Mouse (Mus musculus) CH12.LX (cell line): Measurements from ENCODE around the gene Ap1g2. TPM values are rescaled to one million over a fixed set of nuclear protein-coding genes. Genes with fewer than 3 reads are reported as not detected.

ENCODE experiments used
- DNase-seq: peaks from one replicate; pipeline ENCODE4 v3.0.0-alpha.2; 2013; ENCODE audit errors: extremely low read depth
- H3K27ac ChIP-seq: 2 replicates; pipeline ENCODE4 v1.5.1; 2012; ENCODE audit warnings: low read depth, mild to moderate bottlenecking, control low read depth, moderate library complexity; ENCODE audit not compliant: insufficient read depth
- H3K27me3 ChIP-seq: replicated peaks from 2 replicates; pipeline ENCODE3; 2012; ENCODE audit warnings: inconsistent platforms
- H3K36me3 ChIP-seq, 2 experiments: replicated peaks in 1 of 2; 2 replicates each; pipeline versions ENCODE3 to v1.6.1; 2012; ENCODE audit warnings: inconsistent platforms in 1 of 2, low read length in 1 of 2, mild to moderate bottlenecking in 1 of 2, mixed read lengths in 1 of 2, moderate library complexity in 1 of 2; ENCODE audit not compliant: control insufficient read depth in 1 of 2, insufficient read depth in 1 of 2
- H3K4me1 ChIP-seq, 2 experiments: 2 replicates each; pipeline ENCODE4 v1.6.1; 2012; ENCODE audit warnings: inconsistent platforms in 1 of 2, moderate library complexity in 1 of 2; ENCODE audit not compliant: insufficient read depth in 2 of 2, control insufficient read depth in 1 of 2
- H3K4me2 ChIP-seq: 2 replicates; pipeline ENCODE4 v1.6.1; 2012; ENCODE audit warnings: low read depth, mild to moderate bottlenecking, control low read depth; ENCODE audit not compliant: poor library complexity, insufficient read depth, severe bottlenecking
- H3K4me3 ChIP-seq, 3 experiments: fragments of 150-350 bp in 1 of 3; sonication (generic) in 1 of 3; replicated peaks in 1 of 3; 2 replicates each; pipeline versions ENCODE3 to v1.5.1; 2011 to 2012; ENCODE audit warnings: low read depth in 2 of 3, low read length in 2 of 3, mild to moderate bottlenecking in 2 of 3, moderate library complexity in 2 of 3, control low read depth in 1 of 3, improper control_type of control experiment in 1 of 3, inconsistent platforms in 1 of 3, mixed read lengths in 1 of 3; ENCODE audit not compliant: poor library complexity in 1 of 3
- H3K79me2 ChIP-seq: replicated peaks from 2 replicates; pipeline ENCODE4 v1.6.1; 2012; ENCODE audit warnings: mild to moderate bottlenecking, moderate library complexity; ENCODE audit not compliant: control insufficient read depth, poor library complexity, insufficient read depth, severe bottlenecking; ENCODE audit errors: extremely low read depth
- H3K9ac ChIP-seq: 2 replicates; pipeline ENCODE4 v1.6.1; 2012; ENCODE audit warnings: low read depth, mild to moderate bottlenecking, control low read depth, moderate library complexity; ENCODE audit not compliant: insufficient read depth
- H3K9me3 ChIP-seq: replicated peaks from 2 replicates; pipeline ENCODE3; 2012; ENCODE audit warnings: low read length, inconsistent platforms, mixed read lengths
- CTCF ChIP-seq, 2 experiments: IDR thresholded peaks in 1 of 2; conservative IDR thresholded peaks in 1 of 2; 2 replicates each; pipeline ENCODE4 v1.5.1; 2011 to 2012; ENCODE audit warnings: low read depth in 2 of 2, low read length in 2 of 2, improper control_type of control experiment in 1 of 2, inconsistent platforms in 1 of 2, mild to moderate bottlenecking in 1 of 2, moderate library complexity in 1 of 2
- ELF1 ChIP-seq: IDR thresholded peaks from 2 replicates; pipeline ENCODE4 v1.6.1; 2014; ENCODE audit warnings: low read depth, mild to moderate bottlenecking, inconsistent platforms, low read length, improper control_type of control experiment
- EP300 ChIP-seq: IDR thresholded peaks from 2 replicates; pipeline ENCODE4 v1.6.1; 2011; ENCODE audit warnings: low read length, improper control_type of control experiment
- GABPA ChIP-seq: IDR thresholded peaks from 2 replicates; pipeline ENCODE4 v1.6.1; 2012; ENCODE audit warnings: low read depth, low read length, improper control_type of control experiment, inconsistent platforms; ENCODE audit not compliant: insufficient replicate concordance
- HCFC1 ChIP-seq: IDR thresholded peaks from 2 replicates; pipeline ENCODE4 v1.6.1; 2012; ENCODE audit warnings: low read depth, mild to moderate bottlenecking, inconsistent platforms, low read length, improper control_type of control experiment
- IRF4 ChIP-seq: IDR thresholded peaks from 2 replicates; pipeline ENCODE4 v1.6.1; 2014; ENCODE audit warnings: low read depth, mild to moderate bottlenecking, inconsistent platforms, low read length, improper control_type of control experiment
- JUN ChIP-seq: IDR thresholded peaks from 2 replicates; pipeline ENCODE4 v1.6.1; 2011; ENCODE audit warnings: low read depth, mild to moderate bottlenecking, low read length, improper control_type of control experiment, moderate library complexity; ENCODE audit not compliant: insufficient read depth
- JUND ChIP-seq: conservative IDR thresholded peaks from 2 replicates; pipeline ENCODE4 v1.6.1; 2011; ENCODE audit warnings: low read depth, low read length, improper control_type of control experiment
- MAX ChIP-seq: IDR thresholded peaks from 2 replicates; pipeline ENCODE4 v1.6.1; 2011; ENCODE audit warnings: low read length, improper control_type of control experiment
- MAZ ChIP-seq: IDR thresholded peaks from 2 replicates; pipeline ENCODE4 v1.6.1; 2012; ENCODE audit warnings: low read depth, mild to moderate bottlenecking, inconsistent platforms, low read length, improper control_type of control experiment, moderate library complexity
- MYC ChIP-seq: IDR thresholded peaks from 2 replicates; pipeline ENCODE4 v1.6.1; 2011; ENCODE audit warnings: low read depth, mild to moderate bottlenecking, improper control_type of control experiment, low read length
- NELFE ChIP-seq: IDR thresholded peaks from 2 replicates; pipeline ENCODE4 v1.6.1; 2011; ENCODE audit warnings: low read depth, low read length, improper control_type of control experiment
- NRF1 ChIP-seq: IDR thresholded peaks from 2 replicates; pipeline ENCODE4 v1.6.1; 2014; ENCODE audit warnings: low read depth, mild to moderate bottlenecking, inconsistent platforms, low read length, improper control_type of control experiment, moderate library complexity
- POLR2AphosphoS2 ChIP-seq: IDR thresholded peaks from 2 replicates; pipeline ENCODE4 v1.6.1; 2011; ENCODE audit warnings: low read depth, low read length, improper control_type of control experiment
- RAD21 ChIP-seq: IDR thresholded peaks from 2 replicates; pipeline ENCODE4 v1.6.1; 2011; ENCODE audit warnings: low read depth, mild to moderate bottlenecking, low read length, improper control_type of control experiment, moderate library complexity
- SIN3A ChIP-seq: IDR thresholded peaks from 2 replicates; pipeline ENCODE4 v1.6.1; 2012; ENCODE audit warnings: low read length, improper control_type of control experiment, inconsistent platforms
- SMC3 ChIP-seq: IDR thresholded peaks from 2 replicates; pipeline ENCODE4 v1.6.1; 2011; ENCODE audit warnings: low read depth, low read length, improper control_type of control experiment
- TBP ChIP-seq: conservative IDR thresholded peaks from 2 replicates; pipeline ENCODE4 v1.6.1; 2011; ENCODE audit warnings: low read depth, low read length, improper control_type of control experiment
- TCF12 ChIP-seq: IDR thresholded peaks from 2 replicates; pipeline ENCODE4 v1.6.1; 2014; ENCODE audit warnings: low read depth, mild to moderate bottlenecking, inconsistent platforms, low read length, improper control_type of control experiment
- USF1 ChIP-seq: IDR thresholded peaks from 2 replicates; pipeline ENCODE4 v1.6.1; 2014; ENCODE audit warnings: low read depth, mild to moderate bottlenecking, inconsistent platforms, low read length, improper control_type of control experiment
- ZC3H11A ChIP-seq: IDR thresholded peaks from 2 replicates; pipeline ENCODE4 v1.6.1; 2012; ENCODE audit warnings: low read depth, mild to moderate bottlenecking, inconsistent platforms, low read length, improper control_type of control experiment
- ZKSCAN1 ChIP-seq: IDR thresholded peaks from 2 replicates; pipeline ENCODE4 v1.6.1; 2012; ENCODE audit warnings: low read depth, inconsistent platforms, low read length, improper control_type of control experiment, borderline replicate concordance
- dilution Hi-C: fragments of 300-500 bp; cut with MboI; formaldehyde crosslinking; loops from 2 replicates; pipeline ENCODE4 v1.14.3; 2020; ENCODE audit warnings: low sequenced_read_pairs; ENCODE audit not compliant: extremely low pct_unique_long_range_greater_than_20kb, extremely low pct_ligation_motif_present
- in situ Hi-C: fragments of 300-500 bp; cut with MboI; formaldehyde crosslinking; loops from 3 replicates; pipeline ENCODE4 v1.14.3; 2019; ENCODE audit warnings: low sequenced_read_pairs, low pct_ligation_motif_present, low pct_unique_long_range_greater_than_20kb, mixed read lengths
- polyA plus RNA-seq: library from polyadenylated mRNA; unstranded; fragments of >175 nt; gene quantifications from 2 replicates; pipeline ENCODE4 v1.2.1, GENCODE M21; 2012; ENCODE audit warnings: low read depth; ENCODE audit not compliant: insufficient read length
- total RNA-seq, 2 experiments: library from RNA; depleted of rRNA; stranded (reverse); fragments of 300-350 nt in 1 of 2; fragments of >200 nt in 1 of 2; gene quantifications; 2 replicates each; pipeline ENCODE4 v1.2.3; 2012 to 2014

The Ap1g2 gene
- total and polyA plus RNA-seq, 3 experiments: 18.3 to 64.8 (median 28.5) TPM

DNA sequence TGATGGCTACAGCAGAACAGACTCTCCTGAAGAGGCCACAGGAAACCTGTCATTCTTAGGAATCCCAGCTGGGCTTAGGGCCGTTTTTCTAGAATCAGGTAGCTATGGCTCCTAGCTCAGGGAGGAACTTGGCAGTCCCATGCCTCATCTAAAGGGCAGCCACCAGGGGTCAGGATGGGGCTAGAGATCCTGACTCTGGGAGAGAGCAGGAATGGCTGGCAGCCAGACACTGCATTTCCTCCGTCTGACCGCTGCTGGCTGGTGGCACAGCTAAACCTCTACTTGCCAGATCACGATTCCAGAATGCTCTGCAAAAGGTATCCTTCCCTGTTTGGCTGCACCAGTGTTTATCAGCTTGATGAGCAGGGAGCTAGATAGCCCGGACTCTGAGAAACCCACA, 15.6 kb upstream of the Ap1g2 start:
- Histone ChIP-seq H3K36me3 (no peaks in the 10 kb centered on the region), H3K27ac (no peak overlapping the region), H3K27me3 (peaks cover 13% of the 10 kb centered on the region), H3K4me1 (peaks cover 0 to 2% of the 10 kb centered on the region in 2 experiments; a peak in 1 of 4 replicates), H3K4me2 (no peak overlapping the region), H3K4me3 (no peak overlapping the region), H3K79me2 (no peaks in the 10 kb centered on the region), H3K9me3 (no peaks in the 10 kb centered on the region), H3K9ac (no peak overlapping the region)
- peak; percentile 64 for DNase-seq
- dilution Hi-C loops: no loop called here
- 0 out of 2 replicates have a peak, but pooled peaks have one; percentile 28 for TF ChIP-seq TCF12
- TF ChIP-seq ZKSCAN1: no peak
- peak; percentile 31; the same call in 1 of the 2 replicates for TF ChIP-seq MAX
- TF ChIP-seq EP300: no peak
- no peak for TF ChIP-seq GABPA
- TF ChIP-seq SMC3: peak; percentile 94
- TF ChIP-seq HCFC1: no peak
- TF ChIP-seq CTCF (conservative IDR thresholded peaks at IDR 0.05 in 1 of 2, IDR thresholded peaks at IDR 0.05 in 1 of 2; ENCODE audit: low read depth in 2 of 2, low read length in 2 of 2): peak; percentile 21 to 96; a peak in 2 of 4 replicates
- no peak for TF ChIP-seq POLR2AphosphoS2
- peak; percentile 90 for TF ChIP-seq RAD21
- no peak for TF ChIP-seq TBP
- no peak for TF ChIP-seq MAZ
- peak; percentile 40; the same call in 1 of the 2 replicates for TF ChIP-seq ELF1
- TF ChIP-seq SIN3A: 0 out of 2 replicates have a peak, but pooled peaks have one; percentile 26
- 0 out of 2 replicates have a peak, but pooled peaks have one; percentile 31 for TF ChIP-seq MYC
- TF ChIP-seq JUND: no peak
- TF ChIP-seq USF1: no peak
- TF ChIP-seq ZC3H11A: peak; percentile 82
- peak; percentile 46; the same call in 1 of the 2 replicates for TF ChIP-seq NELFE
- TF ChIP-seq IRF4: peak; percentile 66; the same call in 1 of the 2 replicates
- no peak for TF ChIP-seq NRF1
- no peak for TF ChIP-seq JUN
- in situ Hi-C loops: loop anchor here (5.0 kb wide), 2 partner anchors 50 to 315 kb away; no protein-coding TSS in a partner anchor
